Mouse (Mus musculus) megakaryocyte, embryonic 14.5 days (primary cell): ENCODE data around the gene Opn1sw. TPM values are rescaled to one million over a fixed set of nuclear protein-coding genes. Genes with fewer than 3 reads are reported as not detected.

Source experiments
- H3K27me3 ChIP-seq: replicated peaks from 2 replicates; pipeline ENCODE3; 2012; ENCODE audit warnings: inconsistent platforms
- H3K36me3 ChIP-seq: replicated peaks from 2 replicates; pipeline ENCODE3; 2012; ENCODE audit warnings: low read length, inconsistent platforms, mixed read lengths
- H3K4me1 ChIP-seq: 2 replicates; pipeline ENCODE4 v1.6.1; 2012; ENCODE audit warnings: inconsistent platforms
- H3K4me3 ChIP-seq: replicated peaks from 2 replicates; pipeline ENCODE3; 2012; ENCODE audit warnings: moderate library complexity, mild to moderate bottlenecking, inconsistent platforms
- H3K9me3 ChIP-seq: 2 replicates; pipeline ENCODE4 v1.6.1; 2012; ENCODE audit warnings: inconsistent platforms
- FLI1 ChIP-seq: IDR thresholded peaks from 2 replicates; pipeline ENCODE4 v1.6.1; 2012; ENCODE audit warnings: low read length, inconsistent platforms, mixed read lengths
- GATA1 ChIP-seq: IDR thresholded peaks from 3 replicates; pipeline ENCODE4 v1.6.1; 2012; ENCODE audit warnings: mixed read lengths, low read length, inconsistent platforms, borderline replicate concordance
- polyA plus RNA-seq: library from polyadenylated mRNA; stranded (reverse); fragments of >175 nt; gene quantifications from 2 replicates; pipeline ENCODE4 v1.2.3, GENCODE M21; 2012; ENCODE audit warnings: low replicate concordance; ENCODE audit not compliant: insufficient read depth

Opn1sw gene
- not detected in 2 replicates for polyA plus RNA-seq

- Histone ChIP-seq H3K27me3 (peaks cover 62% of the 10 kb centered on the region), H3K9me3 (no peaks in the 10 kb centered on the region; the same call in 1 of the 2 replicates), H3K4me1 (peaks cover 15% of the 10 kb centered on the region), H3K4me3 (peak within 1 kb of the TSS; percentile 80), H3K36me3 (no peaks in the 10 kb centered on the region)
- TF ChIP-seq GATA1: no peak
- no peak for TF ChIP-seq FLI1
These were observed at the start of gene Opn1sw for GRCm38 (mm10) chr6:29388052-29388518. Gene Opn1sw (minus strand): TSS chr6:29388468.

GRCm38 (mm10) chr6:29436461-29436934 is 48.2 kb upstream of the Opn1sw start:
- no peaks in the 10 kb centered on the region for H3K9me3 ChIP-seq
- TF ChIP-seq GATA1 (no peak), FLI1 (no peak)
- no peak overlapping the region for H3K4me3 ChIP-seq
- H3K27me3 ChIP-seq: peaks cover 96% of the 10 kb centered on the region
- no peaks in the 10 kb centered on the region for H3K36me3 ChIP-seq
- peaks cover 36% of the 10 kb centered on the region for H3K4me1 ChIP-seq

GRCm38 (mm10) chr6:29435940-29436451 is 47.7 kb upstream of the Opn1sw start:
- Histone ChIP-seq H3K27me3 (peaks cover 97% of the 10 kb centered on the region), H3K4me3 (no peak overlapping the region), H3K9me3 (no peaks in the 10 kb centered on the region), H3K4me1 (peaks cover 36% of the 10 kb centered on the region), H3K36me3 (no peaks in the 10 kb centered on the region)
- no peak for TF ChIP-seq GATA1
- TF ChIP-seq FLI1: no peak

- H3K4me3 ChIP-seq: peak overlapping the region; percentile 38
- H3K36me3 ChIP-seq: no peaks in the 10 kb centered on the region
- no peaks in the 10 kb centered on the region for H3K9me3 ChIP-seq
- H3K27me3 ChIP-seq: peaks cover 97% of the 10 kb centered on the region
- TF ChIP-seq FLI1 (no peak), GATA1 (no peak)
- H3K4me1 ChIP-seq: peaks cover 36% of the 10 kb centered on the region
These were observed 46.8 kb upstream of the Opn1sw start for GRCm38 (mm10) chr6:29434911-29435691.

GRCm38 (mm10) chr6:29433804-29434795 is 45.8 kb upstream of the Opn1sw start:
- Histone ChIP-seq H3K36me3 (no peaks in the 10 kb centered on the region), H3K9me3 (no peaks in the 10 kb centered on the region), H3K4me3 (peak overlapping the region; percentile 89), H3K27me3 (peaks cover 93% of the 10 kb centered on the region), H3K4me1 (peaks cover 36% of the 10 kb centered on the region)
- TF ChIP-seq GATA1 (no peak), FLI1 (no peak)

GRCm38 (mm10) chr6:29433038-29433803 is 45.0 kb upstream of the Opn1sw start, which contains the start of gene Flnc:
Gene Flnc (plus strand): TSS chr6:29433256.
- Histone ChIP-seq H3K27me3 (peaks cover 93% of the 10 kb centered on the region), H3K36me3 (no peaks in the 10 kb centered on the region), H3K9me3 (no peaks in the 10 kb centered on the region), H3K4me3 (peak within 1 kb of the TSS; percentile 89), H3K4me1 (peaks cover 36% of the 10 kb centered on the region)
- TF ChIP-seq FLI1: no peak
- no peak for TF ChIP-seq GATA1

- no peak overlapping the region for H3K4me3 ChIP-seq
- H3K36me3 ChIP-seq: no peaks in the 10 kb centered on the region
- peaks cover 36% of the 10 kb centered on the region for H3K4me1 ChIP-seq
- H3K27me3 ChIP-seq: peaks cover 93% of the 10 kb centered on the region
- H3K9me3 ChIP-seq: no peaks in the 10 kb centered on the region
- TF ChIP-seq GATA1 (no peak), FLI1 (no peak)
These were observed 44.4 kb upstream of the Opn1sw start for GRCm38 (mm10) chr6:29432676-29433037.

- TF ChIP-seq FLI1 (no peak), GATA1 (no peak)
- peaks cover 94% of the 10 kb centered on the region for H3K27me3 ChIP-seq
These were observed 43.9 kb upstream of the Opn1sw start for GRCm38 (mm10) chr6:29432156-29432555.

GRCm38 (mm10) chr6:29431473-29431872 is 43.2 kb upstream of the Opn1sw start:
- H3K4me3 ChIP-seq: no peak overlapping the region
- no peak for TF ChIP-seq GATA1
- no peak for TF ChIP-seq FLI1
- H3K4me1 ChIP-seq: peaks cover 39% of the 10 kb centered on the region
- H3K9me3 ChIP-seq: no peaks in the 10 kb centered on the region
- peaks cover 94% of the 10 kb centered on the region for H3K27me3 ChIP-seq
- H3K36me3 ChIP-seq: no peaks in the 10 kb centered on the region

More at GRCm38 (mm10) chr6:29432156-29432555, 43.9 kb upstream of the Opn1sw start:
- Histone ChIP-seq H3K9me3 (no peaks in the 10 kb centered on the region), H3K4me3 (no peak overlapping the region), H3K4me1 (peaks cover 39% of the 10 kb centered on the region), H3K36me3 (no peaks in the 10 kb centered on the region)
